Mouse (Mus musculus): ENCODE measurements around the gene Fam76b.

GRCm38 (mm10) chr9:13867646-13868045 lies 40.1 kb downstream of the Fam76b start:
- TF ChIP-seq CTCF (IDR thresholded peaks at IDR 0.05; ENCODE audit: borderline replicate concordance, insufficient read depth, low read depth, low read length) (no peak), POLR2A (IDR thresholded peaks at IDR 0.05; ENCODE audit: borderline replicate concordance, insufficient read depth, low read length) (no peak)
